Mouse (Mus musculus): ENCODE results near the gene Rap1gap2.
A peak's percentile ranks its signal among the peaks of the same experiment; 100 is the strongest.

Gene Rap1gap2

DNA sequence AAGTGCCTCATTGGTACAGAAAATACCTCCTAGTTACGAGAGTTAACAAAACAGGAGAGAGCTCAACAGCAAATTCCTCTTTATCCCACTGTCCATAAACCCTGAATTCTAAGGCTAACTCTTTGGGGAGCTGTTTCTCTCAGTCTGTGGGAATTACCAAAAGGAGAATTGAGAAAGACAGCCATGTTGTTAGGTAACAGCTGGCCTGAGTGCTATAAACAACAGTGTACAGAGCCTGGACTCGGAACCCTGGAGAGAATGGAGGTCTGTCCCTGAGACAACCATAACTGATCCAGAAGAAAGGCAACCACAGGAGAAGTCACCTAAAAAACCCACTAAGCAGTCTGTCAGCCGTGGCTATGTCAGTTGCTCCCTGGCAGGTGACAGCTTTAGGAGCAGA lies 198.3 kb downstream of the Rap1gap2 start:
- no peak for DNase-seq (ENCODE audit: low spot score in 2 of 2)

DNA sequence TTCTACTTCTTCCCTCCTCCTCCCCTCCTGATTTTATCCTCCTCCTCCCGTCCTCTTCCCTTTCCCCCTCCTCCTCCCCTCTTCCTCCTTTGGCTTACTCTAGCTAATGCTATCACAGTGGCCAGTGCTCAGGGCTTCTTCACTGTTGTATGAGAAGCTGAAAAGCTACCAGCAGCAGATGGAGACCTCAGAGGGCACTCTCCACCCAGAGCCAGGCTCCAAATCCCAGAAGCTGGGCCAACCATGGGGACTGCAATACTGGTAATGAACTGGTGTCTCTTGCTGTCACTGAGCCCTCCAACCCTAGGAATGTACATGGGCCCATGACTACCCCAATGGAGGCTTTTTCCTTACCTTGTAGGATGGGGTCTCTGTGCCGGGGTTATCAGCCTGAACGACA lies 198.8 kb downstream of the Rap1gap2 start:
- no peak for DNase-seq (ENCODE audit: low spot score in 2 of 2)

DNA sequence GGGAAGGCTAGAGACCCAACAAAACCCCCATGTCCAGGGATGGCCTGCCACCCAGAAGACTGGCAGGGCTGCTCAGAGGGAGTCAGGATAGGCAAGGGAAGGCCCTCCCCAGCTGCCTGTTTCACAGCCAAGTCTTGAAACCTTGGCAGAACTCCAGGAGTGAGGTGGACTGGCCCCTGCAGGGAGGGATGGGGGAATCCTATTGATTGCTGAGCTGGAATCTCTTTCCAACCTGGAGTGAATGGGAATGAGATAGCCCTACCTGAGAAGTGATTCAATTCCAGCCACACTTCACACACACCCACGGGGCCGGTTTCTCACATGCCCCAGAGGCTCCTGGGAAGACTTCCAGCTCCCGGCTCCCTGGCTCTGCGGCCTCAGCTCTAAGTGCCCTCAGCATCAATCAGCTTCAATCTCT lies 200.9 kb downstream of the Rap1gap2 start:
- DNase-seq (ENCODE audit: low spot score in 2 of 2) = peak; percentile 36 to 42

DNA sequence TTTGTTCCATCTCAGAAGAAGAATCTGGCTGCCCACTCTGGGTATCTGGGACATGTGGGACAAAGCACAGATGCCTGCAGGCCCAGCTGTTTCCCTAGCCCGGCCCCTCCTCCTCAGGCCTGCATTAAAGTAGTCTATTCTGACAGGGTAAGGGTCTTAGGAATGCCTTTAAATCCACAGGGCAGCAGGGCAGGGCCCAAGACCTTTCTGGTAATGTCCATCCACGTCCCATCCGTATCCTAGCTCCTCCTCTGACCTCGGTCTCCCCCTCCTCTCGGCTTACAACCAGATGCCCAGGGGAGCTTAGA lies 201.3 kb downstream of the Rap1gap2 start:
- no peak for DNase-seq (ENCODE audit: low spot score in 2 of 2)

DNA sequence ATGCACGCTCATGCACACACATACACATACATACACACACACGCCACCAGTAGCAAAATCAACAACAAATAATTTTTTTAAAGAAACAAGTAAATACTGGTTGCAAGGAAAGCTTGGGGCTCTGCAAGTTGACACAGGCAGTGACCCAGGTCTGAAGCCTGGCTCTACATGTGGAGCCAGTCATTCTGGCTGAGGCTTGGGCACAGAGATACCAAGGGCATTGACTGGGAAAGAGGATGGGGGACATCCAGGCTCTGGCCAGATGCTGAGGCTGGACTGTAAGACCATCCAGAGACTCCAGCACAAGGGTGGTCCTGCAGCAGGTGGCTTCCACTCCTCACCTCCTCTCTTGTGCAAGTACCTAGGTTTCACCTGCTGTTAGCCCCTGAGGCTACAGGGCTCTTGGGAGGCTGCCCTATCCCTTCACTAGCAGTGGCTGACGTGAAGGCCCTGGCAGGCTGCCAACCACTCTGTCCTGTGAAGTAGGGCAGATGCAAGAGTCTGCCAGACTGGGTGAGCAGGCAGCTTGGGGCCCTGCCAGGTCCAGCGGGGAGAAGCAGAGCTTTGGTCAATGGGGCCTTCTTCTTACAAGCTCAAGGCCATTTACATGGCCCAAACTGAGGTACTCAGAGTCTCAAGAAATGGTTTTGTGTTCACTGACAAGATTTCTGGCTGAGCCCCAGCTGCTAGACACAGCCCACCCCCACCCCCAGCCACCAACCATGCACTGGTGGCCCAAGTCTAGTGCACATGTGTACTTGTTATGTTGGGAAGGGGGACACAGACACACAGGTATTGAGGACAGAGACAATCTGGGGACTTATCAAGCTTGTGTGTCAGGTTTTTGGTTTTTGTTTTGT lies 201.9 kb downstream of the Rap1gap2 start:
- DNase-seq (ENCODE audit: low spot score in 2 of 2) = peak; percentile 86

DNA sequence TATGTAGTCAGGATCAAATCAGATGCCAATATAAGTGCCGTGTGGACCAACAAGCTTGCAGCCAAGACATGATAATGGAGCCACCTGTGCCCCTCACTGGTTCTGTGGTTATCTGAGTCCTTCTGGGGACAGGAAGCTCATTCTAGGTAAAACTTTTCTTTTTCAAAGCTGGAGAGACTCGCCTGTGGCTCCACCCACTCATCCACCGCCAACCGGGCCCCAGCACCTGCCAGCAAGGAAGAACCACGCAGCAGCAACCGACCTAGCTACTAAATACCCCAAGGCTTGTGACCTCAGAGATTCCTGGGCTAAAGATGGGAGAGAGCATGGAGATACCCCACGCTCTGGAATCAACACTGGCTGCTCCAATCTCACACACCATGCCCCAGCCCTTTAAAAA lies 205.5 kb downstream of the Rap1gap2 start:
- no peak for DNase-seq (ENCODE audit: low spot score in 2 of 2)

DNA sequence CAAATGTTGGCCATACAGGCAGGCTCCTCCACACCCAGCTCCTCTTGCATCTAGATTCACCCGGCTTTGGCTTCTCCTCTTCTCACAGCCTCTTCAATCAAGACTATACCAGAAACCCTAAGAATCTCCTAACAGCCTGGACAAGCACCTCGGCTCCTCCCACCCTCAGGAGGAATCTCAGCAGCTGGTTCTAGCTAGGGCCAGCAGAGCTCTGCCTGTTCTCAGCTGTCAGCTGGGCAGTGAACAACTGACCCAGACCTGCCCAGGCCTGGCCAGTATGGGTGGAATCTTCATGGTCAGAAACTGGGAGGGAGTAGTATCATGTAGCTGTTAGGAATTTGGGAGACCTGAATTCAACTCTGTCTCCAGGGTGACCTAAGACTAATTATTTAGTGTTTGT lies 206.5 kb downstream of the Rap1gap2 start:
- no peak for DNase-seq (ENCODE audit: low spot score in 2 of 2)

DNA sequence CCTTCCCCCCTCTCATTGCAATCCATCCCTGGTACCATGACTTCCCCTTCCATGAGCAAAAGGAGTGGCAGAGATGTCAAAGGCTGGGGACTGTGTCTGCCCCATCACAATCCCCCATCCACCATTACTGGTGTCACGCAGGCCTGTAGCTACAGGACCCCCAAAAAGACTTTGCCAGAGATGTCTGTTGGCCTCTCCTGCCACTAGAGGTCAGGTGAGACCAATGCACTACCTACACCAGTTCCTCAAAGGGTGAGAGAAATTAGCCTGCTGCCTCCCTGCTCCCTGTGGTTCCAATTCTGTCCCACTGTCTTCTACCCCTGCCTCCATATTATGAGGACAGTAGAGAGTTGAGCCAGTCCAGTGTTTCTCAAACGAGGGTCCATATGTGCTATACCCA lies 208.6 kb downstream of the Rap1gap2 start:
- no peak for DNase-seq (ENCODE audit: low spot score in 2 of 2)

DNA sequence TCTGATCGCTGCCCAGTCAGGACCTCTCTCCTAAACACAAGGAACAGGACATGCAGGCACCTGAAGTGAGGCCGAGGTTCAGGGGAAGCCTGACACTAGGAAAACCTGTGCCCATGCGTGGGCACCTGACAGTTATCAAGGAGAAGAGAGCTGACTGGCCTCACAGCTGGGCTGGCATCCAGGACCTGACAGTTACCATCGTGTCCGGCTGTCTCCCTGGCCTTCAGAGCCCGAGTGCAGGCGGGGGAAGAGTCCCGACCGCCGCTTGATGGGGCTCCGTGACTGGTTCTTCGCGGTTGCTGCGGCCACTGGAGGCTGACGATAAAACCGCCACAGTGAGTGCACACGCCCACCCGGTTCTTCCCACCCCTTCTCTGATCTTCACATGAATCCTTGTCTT lies 215.1 kb downstream of the Rap1gap2 start:
- no peak for DNase-seq (ENCODE audit: low spot score in 2 of 2)

DNA sequence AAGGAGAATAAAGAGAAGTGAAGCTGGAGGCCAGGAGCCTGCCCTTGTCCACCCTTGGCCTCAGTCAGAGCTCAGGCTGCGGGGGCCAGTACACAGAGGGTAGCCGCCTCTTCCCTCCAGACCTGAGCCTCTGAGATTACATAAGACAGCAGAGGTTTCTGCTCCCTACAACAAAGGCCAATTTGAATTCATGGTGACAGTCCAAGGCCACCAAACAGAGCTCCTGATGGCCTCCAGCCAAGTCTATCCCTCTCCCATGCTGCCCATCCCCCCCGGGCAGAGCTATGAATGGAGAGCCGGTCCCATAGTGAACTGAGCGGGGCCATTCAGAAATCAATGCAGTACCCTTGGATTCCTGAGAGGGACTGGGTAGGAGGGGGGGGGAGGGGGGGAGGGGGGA lies 217.2 kb downstream of the Rap1gap2 start:
- no peak for DNase-seq (ENCODE audit: low spot score in 2 of 2)

DNA sequence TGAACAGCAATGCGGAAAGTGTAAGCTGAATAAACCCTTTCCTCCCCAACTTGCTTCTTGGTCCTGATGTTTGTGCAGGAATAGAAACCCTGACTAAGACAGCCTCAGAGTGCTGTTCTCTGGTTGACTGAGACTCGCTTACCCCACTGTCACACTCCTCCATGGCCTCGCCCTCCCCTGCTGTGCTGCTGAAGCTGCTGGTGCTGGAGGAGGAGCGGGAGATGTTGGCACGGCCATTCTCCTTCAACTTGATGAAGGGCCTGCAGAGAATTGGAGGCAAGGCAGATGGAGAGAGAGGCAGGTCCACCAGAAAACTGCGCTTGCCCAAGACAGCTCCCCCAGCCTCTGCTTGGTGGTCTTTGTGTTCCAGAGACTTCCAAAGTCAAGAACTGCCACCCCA lies 217.8 kb downstream of the Rap1gap2 start:
- no peak for DNase-seq (ENCODE audit: low spot score in 2 of 2)

DNA sequence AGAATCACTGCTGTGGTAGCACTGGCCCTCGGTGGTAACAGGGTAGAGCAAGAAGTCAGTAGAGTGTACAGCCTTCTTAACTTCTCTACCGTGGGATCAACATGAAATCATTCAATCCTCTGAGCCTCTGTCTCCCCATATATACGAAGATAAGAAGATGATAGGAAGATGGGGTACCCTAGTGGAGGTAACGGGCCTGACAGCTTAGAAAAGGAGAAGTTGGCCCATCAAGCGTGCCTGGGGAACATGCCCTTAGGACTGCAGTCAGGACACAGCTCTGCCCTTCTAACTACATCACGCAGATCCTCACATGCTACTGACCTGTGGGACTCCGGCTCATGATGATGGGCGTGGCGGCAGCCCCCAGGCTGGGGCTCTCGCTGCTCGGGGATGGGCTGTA lies 218.8 kb downstream of the Rap1gap2 start:
- no peak for DNase-seq (ENCODE audit: low spot score in 2 of 2)

DNA sequence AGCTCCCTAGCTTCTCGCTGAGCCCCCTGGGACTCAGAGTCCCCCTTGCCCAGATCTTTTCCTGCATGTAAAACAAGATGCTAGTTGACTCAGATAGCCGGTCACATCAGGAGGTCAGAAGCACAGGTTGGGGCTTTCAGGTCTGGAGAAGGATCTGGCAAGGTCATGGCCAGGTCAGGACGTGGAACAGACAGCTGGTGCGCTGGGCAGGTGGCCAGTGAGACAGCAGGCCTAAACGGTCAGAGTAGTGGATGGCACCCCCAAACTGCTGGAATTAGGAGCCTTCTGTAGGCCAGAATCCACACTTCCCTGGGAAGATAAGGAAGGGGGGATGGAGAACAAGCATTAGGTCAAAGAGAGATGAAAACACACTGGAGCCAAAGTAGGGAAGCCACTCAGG lies 223.5 kb downstream of the Rap1gap2 start:
- DNase-seq (ENCODE audit: low spot score in 2 of 2) = no peak

DNA sequence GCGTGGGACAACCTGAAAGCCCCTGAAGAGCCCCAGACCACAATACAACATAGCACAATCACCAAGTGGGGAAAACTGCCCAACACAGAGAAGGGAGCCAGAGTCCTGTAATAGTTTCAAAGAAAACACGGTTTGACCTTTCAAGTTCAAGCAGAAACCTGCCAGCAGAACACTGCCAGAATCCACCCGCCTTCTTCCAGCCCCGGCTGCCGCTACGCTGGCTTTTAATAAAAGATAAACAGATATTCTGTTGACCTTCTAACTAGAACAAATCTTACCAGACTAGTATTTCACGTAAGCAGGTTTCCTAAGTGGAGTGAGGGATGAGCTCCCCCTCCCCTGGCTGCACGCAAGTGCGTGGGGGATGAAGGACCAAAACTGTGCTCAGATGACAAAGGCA lies 225.0 kb downstream of the Rap1gap2 start:
- no peak for DNase-seq (ENCODE audit: low spot score in 2 of 2)

DNA sequence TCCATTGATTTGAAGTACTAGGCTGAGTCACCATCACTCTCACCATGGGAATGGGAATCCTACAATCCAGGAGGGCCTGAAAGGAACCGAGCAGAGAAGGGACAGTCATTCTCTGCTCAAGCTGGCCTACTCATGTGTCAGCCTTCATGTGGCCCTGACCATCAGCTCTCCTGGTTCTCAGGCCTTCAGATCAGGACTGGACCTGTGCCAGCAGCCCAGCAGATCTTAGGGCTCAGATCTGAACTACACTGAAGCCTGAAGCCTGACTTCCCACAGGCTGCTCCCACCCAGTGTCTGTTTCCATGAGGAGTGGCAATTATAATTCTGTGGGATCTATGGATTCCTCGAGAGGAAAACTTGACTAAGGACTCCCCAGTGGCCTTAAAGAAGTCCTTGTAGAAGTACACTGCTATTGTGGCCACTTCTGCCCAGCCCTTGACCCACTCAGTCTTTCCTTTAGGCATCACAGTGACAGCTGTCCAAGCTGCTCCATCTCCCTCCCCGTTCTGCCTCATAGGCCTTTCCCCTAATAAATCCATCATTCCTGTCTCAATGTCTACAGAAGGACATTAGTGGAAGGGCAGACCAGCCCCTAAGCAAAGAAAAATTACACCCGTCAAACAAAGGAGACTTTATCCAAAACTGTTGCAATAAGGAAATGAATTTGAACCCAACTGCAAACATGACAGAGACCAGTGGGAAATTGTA lies 231.4 kb downstream of the Rap1gap2 start:
- no peak for DNase-seq (ENCODE audit: low spot score in 2 of 2)

DNA sequence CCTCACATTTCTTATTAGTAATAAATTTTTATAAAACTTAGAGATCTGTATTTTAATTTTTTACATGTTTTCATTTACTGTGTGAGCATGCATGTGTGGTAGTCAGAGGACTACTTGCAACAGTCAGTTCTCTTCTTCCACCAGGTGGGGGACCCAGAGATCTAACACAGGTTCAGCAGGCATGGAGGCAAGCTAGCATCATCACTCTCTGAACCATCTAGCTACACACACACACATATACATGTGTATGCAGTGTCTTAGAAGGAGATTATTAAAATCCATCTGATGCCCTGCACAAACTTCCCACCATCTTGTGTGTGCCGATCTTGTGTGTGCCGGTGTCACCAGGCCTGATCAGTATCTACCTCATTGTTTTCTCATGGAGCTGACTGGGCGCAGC lies 233.9 kb downstream of the Rap1gap2 start:
- DNase-seq (ENCODE audit: low spot score in 2 of 2) = peak in 1 of 2 experiments; percentile 69

DNA sequence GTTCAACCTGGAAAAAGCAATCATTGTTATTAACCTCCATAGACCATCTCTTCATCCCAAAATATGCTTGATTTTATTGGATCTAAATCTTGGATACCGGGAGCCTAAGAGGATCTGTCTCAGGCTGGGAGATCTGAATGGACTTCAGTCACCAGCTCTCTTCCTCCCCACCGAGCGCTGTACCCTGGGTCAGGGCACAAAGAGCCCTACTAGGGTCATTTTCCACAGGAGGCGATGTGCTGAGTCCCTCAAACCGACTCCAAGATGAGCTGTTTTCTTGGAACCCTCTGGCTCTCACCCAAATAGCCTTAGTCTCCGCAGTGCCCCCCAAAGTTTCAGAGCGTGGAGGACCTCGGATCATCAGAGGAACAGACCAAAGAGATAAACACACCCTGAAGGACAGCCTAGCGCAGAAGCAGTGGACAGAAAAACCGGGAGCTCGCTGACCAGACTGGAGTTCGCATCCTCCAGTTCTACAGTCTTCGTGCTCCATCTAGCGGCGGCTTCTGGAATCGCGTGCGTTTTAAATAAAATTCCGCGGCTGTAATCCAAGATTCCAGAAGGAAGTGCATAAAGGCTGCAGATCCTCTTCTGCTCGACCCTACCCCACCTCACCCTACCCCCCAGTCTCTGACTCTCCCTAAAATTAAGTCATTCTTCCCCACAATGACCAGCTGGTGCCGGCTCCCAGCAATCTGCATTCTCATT lies 239.2 kb downstream of the Rap1gap2 start:
- peak in 1 of 2 experiments; percentile 83 for DNase-seq (ENCODE audit: low spot score in 2 of 2)

DNA sequence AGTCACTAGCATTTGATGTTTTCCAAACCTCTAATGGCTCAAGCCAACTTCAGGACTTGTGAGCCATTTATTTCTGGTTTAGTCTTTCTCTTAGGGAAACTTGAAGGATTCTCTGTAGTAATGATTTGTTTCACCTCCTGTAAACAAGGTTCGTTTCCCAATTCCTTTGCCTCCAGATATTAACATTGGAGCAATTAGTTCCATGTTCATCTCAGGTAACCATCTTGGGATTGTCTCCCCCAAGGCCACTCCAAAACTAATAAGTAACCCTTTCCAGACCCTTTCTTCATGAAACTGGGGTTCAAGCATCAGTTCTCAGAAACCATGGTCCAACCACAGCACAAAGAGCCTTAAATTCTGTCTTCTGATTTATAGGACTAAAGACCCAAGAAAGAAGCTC lies 248.9 kb downstream of the Rap1gap2 start, which contains the start of gene Olfr412:
Gene Olfr412, plus strand, starts transcription at position 301 of the 400 bp plus-strand sequence.
- DNase-seq (ENCODE audit: low spot score in 2 of 2) = no peak

DNA sequence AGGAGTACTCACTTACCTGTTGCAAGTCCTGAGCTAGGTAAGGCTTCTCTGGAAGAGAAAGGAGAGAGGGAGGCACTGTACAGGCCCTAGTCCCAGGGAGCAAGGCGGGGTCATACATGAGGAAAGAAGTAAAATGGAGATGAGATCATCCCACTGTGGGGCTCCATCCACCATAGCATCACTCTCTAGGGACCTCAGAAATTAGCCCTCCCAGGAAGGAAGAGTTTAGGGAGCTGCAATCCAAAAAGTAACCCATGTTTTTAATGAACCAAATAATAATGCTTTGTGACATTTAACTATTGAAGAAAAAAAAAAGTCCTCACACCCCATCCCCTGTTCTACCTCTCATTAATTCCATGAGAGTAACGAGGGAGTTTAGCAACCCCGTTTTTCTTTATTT lies 258.2 kb downstream of the Rap1gap2 start, which contains the start of gene Olfr411:
Gene Olfr411, minus strand, starts transcription at position 101 of the 400 bp plus-strand sequence.
- no peak for DNase-seq (ENCODE audit: low spot score in 2 of 2)

DNA sequence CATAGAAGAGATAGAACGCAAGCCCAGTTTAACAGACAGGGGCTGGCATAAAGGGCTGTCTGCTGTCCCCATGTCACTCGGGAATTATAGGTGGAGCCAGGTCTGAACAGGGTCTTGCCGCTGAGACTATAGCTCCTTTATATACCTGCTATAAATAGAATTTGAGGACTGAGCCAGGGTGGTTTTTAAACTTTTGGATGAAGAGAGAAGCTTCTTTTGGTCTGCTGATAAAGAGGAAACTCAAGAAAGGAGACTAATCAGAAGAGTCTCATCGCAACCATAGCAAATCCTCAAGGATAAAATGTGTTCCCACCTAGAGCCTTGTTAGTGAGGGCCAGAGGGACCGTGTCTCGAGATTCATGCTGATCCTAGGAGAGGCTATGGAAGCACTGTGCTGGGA lies 272.8 kb downstream of the Rap1gap2 start, which contains the start of gene Olfr410:
Gene Olfr410, minus strand, starts transcription at position 101 of the 400 bp plus-strand sequence.
- DNase-seq (ENCODE audit: low spot score in 2 of 2) = no peak
